Mouse (Mus musculus) heart, embryonic 15.5 days (tissue): ENCODE measurements around the gene Corin. TPM values are rescaled to one million over a fixed set of nuclear protein-coding genes. Genes with fewer than 3 reads are reported as not detected.

Experiments used
- ATAC-seq: fragments of 200-750 bp; cut with Nextera tagmentation; replicated peaks from 2 replicates; pipeline ENCODE4 v1.8.0; 2017; ENCODE audit warnings: low read depth, moderate TSS enrichment; ENCODE audit not compliant: insufficient number of reproducible peaks, insufficient read depth, low FRiP score
- H3K27ac ChIP-seq: fragments of 300-500 bp; sonication (generic); 2 replicates; pipeline ENCODE4 v1.5.1; 2015; ENCODE audit warnings: mild to moderate bottlenecking, inconsistent platforms
- H3K27me3 ChIP-seq: fragments of 300-500 bp; sonication (generic); 2 replicates; pipeline ENCODE4 v1.6.1; 2015; ENCODE audit warnings: inconsistent platforms
- H3K36me3 ChIP-seq: fragments of 300-500 bp; sonication (generic); 2 replicates; pipeline ENCODE4 v1.6.1; 2015; ENCODE audit warnings: mild to moderate bottlenecking, inconsistent platforms
- H3K4me1 ChIP-seq: fragments of 300-500 bp; sonication (generic); replicated peaks from 2 replicates; pipeline ENCODE4 v1.6.1; 2015; ENCODE audit warnings: inconsistent platforms
- H3K4me2 ChIP-seq: fragments of 300-500 bp; sonication (generic); 2 replicates; pipeline ENCODE4 v1.6.1; 2015; ENCODE audit warnings: inconsistent platforms, mild to moderate bottlenecking, moderate library complexity
- H3K4me3 ChIP-seq: fragments of 300-500 bp; sonication (generic); 2 replicates; pipeline ENCODE4 v1.5.1; 2015; ENCODE audit warnings: mild to moderate bottlenecking, inconsistent platforms
- H3K9ac ChIP-seq: fragments of 300-500 bp; sonication (generic); 2 replicates; pipeline ENCODE4 v1.6.1; 2015; ENCODE audit warnings: mild to moderate bottlenecking, inconsistent platforms
- H3K9me3 ChIP-seq: fragments of 300-500 bp; sonication (generic); replicated peaks from 2 replicates; pipeline ENCODE4 v1.6.1; 2016; ENCODE audit warnings: inconsistent platforms
- WGBS: fragments of 180-500 bp; shearing (Covaris S2); methylation state at CpG from one replicate; pipeline ENCODE4 v1.1.7; 2015; ENCODE audit warnings: mixed read lengths; 5-methylcytosine and 5-hydroxymethylcytosine counted together
- polyA plus RNA-seq: library from polyadenylated mRNA; unstranded; fragments of >200 nt; fragmentation: Nextera tagmentation; extraction: Ambion mirVana; gene quantifications from 2 replicates; pipeline ENCODE4 v1.2.1, GENCODE M21; 2015

The Corin gene
- polyA plus RNA-seq, 1 experiment from 2014 or later: 38.6 TPM

GRCm38 (mm10) chr5:72258409-72259297, 245.6 kb downstream of the Corin start:
- Histone ChIP-seq H3K4me3 (no peak overlapping the region), H3K27me3 (no peaks in the 10 kb centered on the region), H3K4me1 (peaks cover 14% of the 10 kb centered on the region), H3K27ac (no peak overlapping the region), H3K36me3 (no peaks in the 10 kb centered on the region; the same call in 1 of the 2 replicates), H3K9ac (no peak overlapping the region), H3K4me2 (peak overlapping the region; percentile 27), H3K9me3 (no peaks in the 10 kb centered on the region)
- 43% methylated on average over 17 of the region's 17 CpGs for WGBS
- ATAC-seq: no peak

DNA sequence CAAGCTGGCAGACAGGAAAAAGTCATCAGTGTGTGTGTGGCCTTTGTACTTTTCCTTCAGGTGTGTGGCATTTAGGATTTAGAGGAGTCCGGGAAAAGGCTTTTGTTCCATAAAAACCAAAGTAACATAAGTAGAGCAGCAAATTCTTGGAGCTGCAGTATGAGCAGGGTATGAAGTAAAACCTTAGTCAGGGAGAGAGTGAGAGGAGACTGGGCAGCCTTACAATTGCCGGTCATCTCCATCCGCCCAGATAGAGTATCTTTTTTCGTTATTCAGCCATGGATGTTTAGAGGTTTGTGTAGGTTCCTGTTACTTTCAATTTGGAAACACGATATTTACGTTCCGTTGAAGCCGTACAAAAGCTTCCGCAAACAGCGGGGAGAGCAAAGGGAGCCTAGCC, 247.2 kb downstream of the Corin start:
- Histone ChIP-seq H3K4me3 (no peak overlapping the region), H3K27ac (peak overlapping the region; percentile 3; the same call in 1 of the 2 replicates), H3K4me2 (no peak overlapping the region)

DNA sequence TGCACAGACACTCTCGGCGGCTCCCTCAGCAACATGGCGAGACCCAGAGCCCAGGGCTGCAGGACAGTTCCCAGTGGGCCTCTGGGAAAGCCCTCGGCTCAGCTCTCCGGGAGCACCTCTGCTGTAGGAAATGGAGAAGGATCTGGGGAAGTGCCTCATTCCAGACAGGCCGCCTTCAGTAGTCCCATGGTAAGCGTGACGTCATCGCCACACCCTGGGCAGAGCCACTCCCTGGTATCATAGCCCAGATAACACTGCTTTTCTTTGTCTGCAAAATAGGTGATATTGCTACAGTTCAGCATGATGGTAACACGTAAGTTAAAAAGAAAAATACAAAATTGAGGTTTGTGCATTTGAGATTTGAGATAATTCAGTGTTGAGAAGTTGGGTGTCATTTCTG, 249.3 kb downstream of the Corin start:
- H3K27me3 ChIP-seq: no peaks in the 10 kb centered on the region
- no peak overlapping the region for H3K9ac ChIP-seq
- no peak for ATAC-seq
- WGBS: 78% methylated on average over 10 of the region's 10 CpGs
- no peak overlapping the region for H3K27ac ChIP-seq
- H3K4me1 ChIP-seq: peaks cover 14% of the 10 kb centered on the region
- H3K9me3 ChIP-seq: no peaks in the 10 kb centered on the region
- H3K4me2 ChIP-seq: no peak overlapping the region
- H3K4me3 ChIP-seq: no peak overlapping the region
- no peaks in the 10 kb centered on the region; the same call in 1 of the 2 replicates for H3K36me3 ChIP-seq

More for the DNA sequence above, 247.2 kb downstream of the Corin start:
- 68% methylated on average over 10 of the region's 10 CpGs for WGBS
- Histone ChIP-seq H3K9me3 (no peaks in the 10 kb centered on the region), H3K9ac (no peak overlapping the region), H3K36me3 (no peaks in the 10 kb centered on the region; the same call in 1 of the 2 replicates), H3K27me3 (no peaks in the 10 kb centered on the region), H3K4me1 (peaks cover 14% of the 10 kb centered on the region)
- ATAC-seq: no peak

- no peak for ATAC-seq
- Histone ChIP-seq H3K4me2 (no peak overlapping the region), H3K36me3 (peaks cover 8% of the 10 kb centered on the region; the same call in 1 of the 2 replicates), H3K4me3 (no peak overlapping the region), H3K9me3 (no peaks in the 10 kb centered on the region), H3K4me1 (no peaks in the 10 kb centered on the region), H3K27ac (no peak overlapping the region), H3K9ac (no peak overlapping the region), H3K27me3 (no peaks in the 10 kb centered on the region)
- WGBS: 58% methylated on average over 1 of the region's 1 CpGs
These were observed 254.1 kb downstream of the Corin start for GRCm38 (mm10) chr5:72250180-72250579.

Other genes starting within 250 kb of the Corin start
- gene Nfxl1, start 55.2 kb upstream of the Corin start, polyA plus RNA-seq: 8.3 and 9.7 TPM in 2 replicates
- gene Zar1, start 76.8 kb upstream of the Corin start, polyA plus RNA-seq: 0.09 and 0.14 TPM in 2 replicates
- 0.10 and 0.15 TPM in 2 replicates for gene Gm5868, start 83.1 kb upstream of the Corin start, polyA plus RNA-seq
- not detected in 2 replicates for gene Cnga1, start 139.8 kb upstream of the Corin start, polyA plus RNA-seq
- gene Nipal1, start 143.3 kb upstream of the Corin start, polyA plus RNA-seq: 0.34 and 0.40 TPM in 2 replicates
- gene Txk, start 248.3 kb upstream of the Corin start, polyA plus RNA-seq: 0.21 and 2.0 TPM in 2 replicates